Mouse (Mus musculus): ENCODE measurements around the gene Phactr4. TPM values are rescaled to one million over a fixed set of nuclear protein-coding genes. Genes with fewer than 3 reads are reported as not detected.

The Phactr4 gene
- total and polyA plus RNA-seq, 2 experiments = 6.6 to 8.0 TPM

DNA sequence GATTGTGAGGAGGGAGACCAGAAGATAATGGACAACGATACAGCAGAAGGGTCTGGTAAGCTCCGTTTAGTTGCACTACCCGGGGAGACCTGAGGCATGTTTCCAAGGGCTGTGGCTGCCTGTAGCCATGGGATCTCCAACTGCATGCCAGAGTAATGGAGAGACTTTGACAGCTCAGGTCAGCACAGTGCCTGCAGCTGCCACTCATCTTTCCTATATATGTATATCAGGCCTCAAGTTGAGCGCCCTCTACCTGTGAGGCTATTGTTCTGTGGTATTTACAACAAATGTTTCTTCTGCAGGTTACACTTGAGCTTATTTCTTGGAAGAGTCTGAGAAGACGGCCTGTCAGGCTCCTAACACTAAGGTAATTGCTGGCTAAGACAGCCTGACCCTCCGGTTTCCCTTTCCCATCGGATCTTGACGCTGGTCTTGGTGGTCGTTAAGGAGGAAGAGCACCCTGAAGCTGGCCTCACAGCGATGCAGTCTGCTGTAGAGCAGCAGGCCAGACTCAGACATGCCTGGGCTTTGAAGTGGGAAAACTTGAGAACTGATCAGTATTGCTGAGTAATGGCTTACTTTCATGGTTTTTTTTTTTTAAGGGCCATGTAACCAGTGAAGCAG lies 112.3 kb downstream of the Phactr4 start:
- 0 out of 2 replicates have a peak overlapping the region, but pooled peaks have one; percentile 13 for H3K27ac ChIP-seq (replicated peaks; ENCODE audit: insufficient read depth, low read depth, low read length)

DNA sequence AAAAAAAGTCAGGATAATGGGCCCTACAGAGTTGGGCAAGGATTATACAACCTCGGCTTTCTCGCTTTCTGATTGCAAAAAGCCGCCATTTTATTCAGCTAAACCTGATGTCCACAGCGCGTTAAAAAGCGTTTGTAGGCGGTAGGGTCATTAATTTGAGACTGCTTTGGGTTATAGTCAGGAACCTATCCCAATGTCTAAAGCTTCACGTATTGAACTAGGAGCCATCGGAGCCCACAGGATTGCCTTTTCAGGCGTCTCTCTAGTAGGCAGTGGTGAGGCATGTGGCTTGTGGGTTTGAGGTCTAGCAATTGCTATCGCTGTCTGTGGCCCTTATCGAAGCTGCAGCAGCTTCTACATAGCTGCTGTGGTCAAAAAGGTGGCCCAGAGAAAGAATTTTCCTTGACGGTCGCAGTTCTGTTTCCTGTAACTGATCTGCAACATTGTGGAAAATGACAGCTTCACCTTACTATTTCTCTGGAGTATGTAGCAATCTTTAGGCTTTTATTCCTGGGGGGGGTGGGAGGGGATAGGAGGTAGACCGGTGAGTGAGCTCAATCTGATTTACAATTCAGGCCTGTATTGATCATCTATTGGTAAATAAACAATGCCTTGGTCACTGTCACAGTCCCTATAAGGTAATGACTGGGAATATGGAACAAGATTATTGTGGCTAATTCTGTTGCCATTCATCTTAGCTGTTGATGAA lies 113.0 kb downstream of the Phactr4 start:
- WGBS = under 1% methylated on average over 15 of the region's 15 CpGs
- H3K9ac ChIP-seq (ENCODE audit: low read depth, low read length) = peak overlapping the region; percentile 98
- peaks cover 7% of the 10 kb centered on the region; the same call in 1 of the 2 replicates for H3K4me1 ChIP-seq (ENCODE audit: control insufficient read depth, insufficient read depth, low read length)
- H3K4me3 ChIP-seq (ENCODE audit: insufficient read depth, low read depth, low read length) = peak overlapping the region; percentile 98
- DNase-seq (ENCODE audit: extremely low read depth, low read depth, low spot score) = peak; percentile 23
- H3K27ac ChIP-seq (replicated peaks; ENCODE audit: insufficient read depth, low read depth, low read length) = peak overlapping the region; percentile 97
- TF ChIP-seq CTCF (IDR thresholded peaks at IDR 0.05; ENCODE audit: low read depth, low read length) (no peak), POLR2A (IDR thresholded peaks at IDR 0.05; ENCODE audit: extremely low read depth, insufficient read depth, low read length) (no peak)
- H3K79me2 ChIP-seq (ENCODE audit: control insufficient read depth, insufficient read depth, low read length) = peaks cover 3% of the 10 kb centered on the region; the same call in 1 of the 2 replicates
- no peaks in the 10 kb centered on the region for H3K27me3 ChIP-seq (ENCODE audit: control insufficient read depth, insufficient read depth, low read length)
- peaks cover 28% of the 10 kb centered on the region for H3K36me3 ChIP-seq (ENCODE audit: control insufficient read depth, insufficient read depth, low read length)

More for the DNA sequence above, 112.3 kb downstream of the Phactr4 start:
- H3K27me3 ChIP-seq (ENCODE audit: control insufficient read depth, insufficient read depth, low read length) = no peaks in the 10 kb centered on the region
- H3K4me3 ChIP-seq (ENCODE audit: insufficient read depth, low read depth, low read length) = no peak overlapping the region
- peak overlapping the region; percentile 39; the same call in 1 of the 2 replicates for H3K9ac ChIP-seq (ENCODE audit: low read depth, low read length)
- H3K79me2 ChIP-seq (ENCODE audit: control insufficient read depth, insufficient read depth, low read length) = peaks cover 3% of the 10 kb centered on the region; the same call in 1 of the 2 replicates
- 29% methylated on average over 10 of the region's 10 CpGs for WGBS
- peaks cover 28% of the 10 kb centered on the region for H3K36me3 ChIP-seq (ENCODE audit: control insufficient read depth, insufficient read depth, low read length)
- TF ChIP-seq POLR2A (IDR thresholded peaks at IDR 0.05; ENCODE audit: extremely low read depth, insufficient read depth, low read length) = no peak
- peak; percentile 36 for TF ChIP-seq CTCF (IDR thresholded peaks at IDR 0.05; ENCODE audit: low read depth, low read length)
- peaks cover 7% of the 10 kb centered on the region; the same call in 1 of the 2 replicates for H3K4me1 ChIP-seq (ENCODE audit: control insufficient read depth, insufficient read depth, low read length)
- DNase-seq (ENCODE audit: extremely low read depth, low read depth, low spot score) = peak; percentile 56

DNA sequence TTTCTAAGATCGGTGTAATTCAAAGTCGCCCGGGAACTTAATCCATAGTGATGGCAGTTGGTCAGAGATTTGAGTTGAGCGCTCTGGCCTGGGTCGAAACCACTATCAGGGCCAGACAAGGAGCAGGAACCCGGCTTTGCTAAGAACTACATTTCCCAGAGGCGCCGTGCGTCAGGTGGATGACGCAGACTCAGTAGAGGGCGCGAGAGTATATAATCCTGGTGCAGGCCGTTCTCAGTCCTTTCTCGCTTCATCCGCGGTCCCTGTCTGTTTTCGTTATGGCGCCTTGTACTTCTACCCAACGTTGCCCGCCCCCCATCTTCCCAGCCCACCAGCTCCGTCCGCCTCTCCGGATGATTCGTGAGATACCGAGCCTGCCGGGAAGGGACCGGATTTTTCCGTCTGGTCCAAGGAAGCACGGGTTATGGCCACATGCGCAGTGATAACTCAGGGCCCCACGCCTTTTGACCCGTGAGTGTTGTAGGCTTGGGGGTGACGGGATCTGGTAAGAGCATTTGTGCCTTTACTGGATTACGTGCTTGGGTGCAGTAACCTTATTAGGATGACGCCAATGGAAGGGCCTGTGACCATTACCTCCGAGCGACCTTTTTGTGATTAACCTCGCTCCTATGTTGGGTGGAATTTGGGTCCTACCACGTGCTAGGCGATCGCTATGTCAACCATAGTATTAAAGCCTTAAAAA lies 113.7 kb downstream of the Phactr4 start:
- Histone ChIP-seq H3K4me3 (ENCODE audit: insufficient read depth, low read depth, low read length) (peak overlapping the region; percentile 98), H3K79me2 (ENCODE audit: control insufficient read depth, insufficient read depth, low read length) (peaks cover 3% of the 10 kb centered on the region; the same call in 1 of the 2 replicates), H3K9ac (ENCODE audit: low read depth, low read length) (peak overlapping the region; percentile 98), H3K36me3 (ENCODE audit: control insufficient read depth, insufficient read depth, low read length) (peaks cover 24% of the 10 kb centered on the region), H3K27me3 (ENCODE audit: control insufficient read depth, insufficient read depth, low read length) (no peaks in the 10 kb centered on the region), H3K4me1 (ENCODE audit: control insufficient read depth, insufficient read depth, low read length) (peaks cover 7% of the 10 kb centered on the region; the same call in 1 of the 2 replicates), H3K27ac (replicated peaks; ENCODE audit: insufficient read depth, low read depth, low read length) (peak overlapping the region; percentile 97)
- peak; percentile 88 for DNase-seq (ENCODE audit: extremely low read depth, low read depth, low spot score)
- no peak for TF ChIP-seq CTCF (IDR thresholded peaks at IDR 0.05; ENCODE audit: low read depth, low read length)
- peak; percentile 95 for TF ChIP-seq POLR2A (IDR thresholded peaks at IDR 0.05; ENCODE audit: extremely low read depth, insufficient read depth, low read length)
- under 1% methylated on average over 41 of the region's 41 CpGs for WGBS

DNA sequence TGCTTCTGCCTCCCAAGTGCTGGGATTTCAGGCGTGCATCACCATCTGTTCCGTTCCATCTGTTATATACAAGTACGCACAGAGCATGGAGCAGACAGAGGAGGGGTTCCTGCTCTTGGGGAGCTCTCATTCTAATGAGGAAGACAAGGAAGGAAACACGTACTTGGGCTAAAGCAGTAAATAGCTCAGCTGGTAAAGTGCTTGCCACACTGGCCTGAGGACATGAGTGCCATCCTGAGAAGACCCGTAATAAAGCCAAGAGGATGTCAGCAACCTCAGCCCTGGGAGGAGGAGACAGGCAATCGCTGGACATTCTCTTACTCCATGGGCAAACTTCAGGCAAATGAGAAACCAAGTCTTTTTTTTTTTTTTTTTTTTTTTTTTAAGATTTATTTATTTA lies 116.3 kb downstream of the Phactr4 start:
- Histone ChIP-seq H3K27me3 (ENCODE audit: control insufficient read depth, insufficient read depth, low read length) (no peaks in the 10 kb centered on the region), H3K27ac (replicated peaks; ENCODE audit: insufficient read depth, low read depth, low read length) (no peak overlapping the region), H3K36me3 (ENCODE audit: control insufficient read depth, insufficient read depth, low read length) (peaks cover 12% of the 10 kb centered on the region), H3K79me2 (ENCODE audit: control insufficient read depth, insufficient read depth, low read length) (peaks cover 3% of the 10 kb centered on the region; the same call in 1 of the 2 replicates), H3K4me3 (ENCODE audit: insufficient read depth, low read depth, low read length) (no peak overlapping the region), H3K4me1 (ENCODE audit: control insufficient read depth, insufficient read depth, low read length) (peaks cover 7% of the 10 kb centered on the region; the same call in 1 of the 2 replicates), H3K9ac (ENCODE audit: low read depth, low read length) (no peak overlapping the region)
- TF ChIP-seq CTCF (IDR thresholded peaks at IDR 0.05; ENCODE audit: low read depth, low read length) = no peak
- no peak for TF ChIP-seq POLR2A (IDR thresholded peaks at IDR 0.05; ENCODE audit: extremely low read depth, insufficient read depth, low read length)
- WGBS = 85% methylated on average over 6 of the region's 6 CpGs
- DNase-seq (ENCODE audit: extremely low read depth, low read depth, low spot score) = peak; percentile 26

Other genes with a start within 250 kb of the Phactr4 start
- gene Ythdf2, start 210.2 kb downstream of the Phactr4 start, total RNA-seq (2014; rRNA removed) = 11.2 and 13.5 TPM in 2 replicates
- 10.5 and 13.1 TPM in 2 replicates for gene Ythdf2, start 210.2 kb downstream of the Phactr4 start, polyA plus RNA-seq (2012; rRNA removed)
- gene Gmeb1, start 160.9 kb downstream of the Phactr4 start, total RNA-seq (2014; rRNA removed) = 3.3 and 5.4 TPM in 2 replicates
- gene Gmeb1, start 160.9 kb downstream of the Phactr4 start, polyA plus RNA-seq (2012; rRNA removed) = 4.0 and 6.0 TPM in 2 replicates
- gene Taf12, start 148.1 kb downstream of the Phactr4 start, total RNA-seq (2014; rRNA removed) = 5.7 and 7.5 TPM in 2 replicates
- 5.0 and 5.1 TPM in 2 replicates for gene Taf12, start 148.1 kb downstream of the Phactr4 start, polyA plus RNA-seq (2012; rRNA removed)
- 0.40 TPM in 1 of 2 replicates, not detected in the other for gene Rab42, start 119.1 kb downstream of the Phactr4 start, total RNA-seq (2014; rRNA removed)
- gene Rab42, start 119.1 kb downstream of the Phactr4 start, polyA plus RNA-seq (2012; rRNA removed) = not detected in 2 replicates
- gene Trnau1ap, start 93.0 kb downstream of the Phactr4 start, total RNA-seq (2014; rRNA removed) = 28.3 and 29.5 TPM in 2 replicates
- gene Trnau1ap, start 93.0 kb downstream of the Phactr4 start, polyA plus RNA-seq (2012; rRNA removed) = 11.2 and 12.2 TPM in 2 replicates
- gene Rcc1, start 68.9 kb downstream of the Phactr4 start, total RNA-seq (2014; rRNA removed) = 3.0 and 4.2 TPM in 2 replicates
- gene Rcc1, start 68.9 kb downstream of the Phactr4 start, polyA plus RNA-seq (2012; rRNA removed) = 2.8 and 4.0 TPM in 2 replicates
- 3.8 TPM in 2 replicates for gene Med18, start 41.4 kb upstream of the Phactr4 start, total RNA-seq (2014; rRNA removed)
- 1.0 and 1.4 TPM in 2 replicates for gene Med18, start 41.4 kb upstream of the Phactr4 start, polyA plus RNA-seq (2012; rRNA removed)
- 2.7 and 3.6 TPM in 2 replicates for gene Sesn2, start 88.0 kb upstream of the Phactr4 start, total RNA-seq (2014; rRNA removed)
- gene Sesn2, start 88.0 kb upstream of the Phactr4 start, polyA plus RNA-seq (2012; rRNA removed) = 5.5 and 6.0 TPM in 2 replicates
- 59.5 and 87.1 TPM in 2 replicates for gene Atpif1, start 111.2 kb upstream of the Phactr4 start, total RNA-seq (2014; rRNA removed)
- 25.9 and 26.2 TPM in 2 replicates for gene Atpif1, start 111.2 kb upstream of the Phactr4 start, polyA plus RNA-seq (2012; rRNA removed)
- gene Dnajc8, start 113.1 kb upstream of the Phactr4 start, total RNA-seq (2014; rRNA removed) = 17.0 and 26.1 TPM in 2 replicates
- gene Dnajc8, start 113.1 kb upstream of the Phactr4 start, polyA plus RNA-seq (2012; rRNA removed) = 9.7 and 10.4 TPM in 2 replicates
- 1.0 and 1.3 TPM in 2 replicates for gene Ptafr, start 141.6 kb upstream of the Phactr4 start, total RNA-seq (2014; rRNA removed)
- gene Ptafr, start 141.6 kb upstream of the Phactr4 start, polyA plus RNA-seq (2012; rRNA removed) = 0.73 and 1.0 TPM in 2 replicates
- gene Eya3, start 216.5 kb upstream of the Phactr4 start, total RNA-seq (2014; rRNA removed) = 6.7 and 6.8 TPM in 2 replicates
- gene Eya3, start 216.5 kb upstream of the Phactr4 start, polyA plus RNA-seq (2012; rRNA removed) = 9.0 and 9.2 TPM in 2 replicates

Measured in liver, adult 2 months (tissue).